Mouse (Mus musculus): ENCODE measurements at regions not wholly inside any gene's neighbourhood (a gene's known extent, or its start where the extent isn't known, plus 50 kb on each side); places are given as distances from the start of the nearest gene placed in this dataset.
A peak's percentile ranks its signal among the peaks of the same experiment; 100 is the strongest.

DNA sequence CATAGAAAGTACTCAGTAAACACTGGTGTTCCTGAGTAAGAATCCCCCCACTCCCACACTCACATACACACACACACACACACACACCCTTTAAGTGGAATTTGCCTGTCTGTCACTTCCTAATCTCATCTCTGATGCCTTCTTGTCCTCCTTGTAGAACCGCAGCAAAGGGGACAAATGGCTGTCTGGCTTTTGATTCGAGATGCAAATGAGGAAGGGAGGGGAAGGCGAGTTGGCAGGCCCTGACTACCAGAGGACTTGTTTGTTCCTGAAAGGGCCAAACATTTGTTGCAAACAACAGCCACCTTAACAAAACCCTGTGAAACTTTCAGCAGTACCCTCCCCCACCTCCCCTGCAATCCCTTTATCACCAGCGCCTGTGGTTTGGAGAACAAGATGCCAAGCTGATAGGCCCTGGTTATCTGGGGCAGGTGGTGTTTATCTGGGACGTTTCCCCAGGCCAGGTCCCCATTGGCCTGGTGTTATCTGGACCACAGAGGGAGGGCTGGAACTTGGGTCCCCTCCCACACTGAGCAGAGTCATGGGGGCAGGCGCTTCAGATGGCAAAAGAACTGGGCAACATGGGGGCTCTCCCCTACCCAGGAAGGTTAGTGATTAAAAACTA, 67.5 kb upstream of the Lhx1 start:
- no peaks in the 10 kb centered on the region for H3K36me3 ChIP-seq (replicated peaks in 1 of 2; ENCODE audit: control insufficient read depth in 1 of 2, insufficient read depth in 1 of 2, low read length in 1 of 2)
- H3K9me3 ChIP-seq (replicated peaks; ENCODE audit: low read length) = no peaks in the 10 kb centered on the region
- TF ChIP-seq GABPA (IDR thresholded peaks at IDR 0.05; ENCODE audit: insufficient replicate concordance, low read depth, low read length) = no peak
- no peak for TF ChIP-seq NRF1 (IDR thresholded peaks at IDR 0.05; ENCODE audit: low read depth, low read length)
- no peak for TF ChIP-seq ELF1 (IDR thresholded peaks at IDR 0.05; ENCODE audit: low read depth, low read length)
- no peak for TF ChIP-seq RAD21 (IDR thresholded peaks at IDR 0.05; ENCODE audit: low read depth, low read length)
- no peak for TF ChIP-seq JUN (IDR thresholded peaks at IDR 0.05; ENCODE audit: insufficient read depth, low read depth, low read length)
- TF ChIP-seq ETS1 (conservative IDR thresholded peaks at IDR 0.05; ENCODE audit: low read depth, low read length) = no peak
- TF ChIP-seq SMC3 (IDR thresholded peaks at IDR 0.05; ENCODE audit: low read depth, low read length) = no peak
- no peak for TF ChIP-seq USF2 (conservative IDR thresholded peaks at IDR 0.05; ENCODE audit: low read depth, low read length)
- no peak for TF ChIP-seq MAZ (IDR thresholded peaks at IDR 0.05; ENCODE audit: low read depth, low read length)
- no peak for TF ChIP-seq EP300 (IDR thresholded peaks at IDR 0.05; ENCODE audit: low read length)
- no peak for TF ChIP-seq ZNF384 (IDR thresholded peaks at IDR 0.05; ENCODE audit: low read depth, low read length)
- no peak for TF ChIP-seq SIN3A (IDR thresholded peaks at IDR 0.05; ENCODE audit: low read length)
- TF ChIP-seq ZC3H11A (IDR thresholded peaks at IDR 0.05; ENCODE audit: low read depth, low read length) = no peak
- TF ChIP-seq CTCF (conservative IDR thresholded peaks at IDR 0.05 in 1 of 2, IDR thresholded peaks at IDR 0.05 in 1 of 2; ENCODE audit: low read depth in 2 of 2, low read length in 2 of 2) = no peak
- H3K4me1 ChIP-seq (ENCODE audit: control insufficient read depth in 1 of 2, insufficient read depth in 2 of 2) = peaks cover 3 to 14% of the 10 kb centered on the region in 2 experiments; a peak in 3 of 4 replicates
- in situ Hi-C loops (cut with MboI; ENCODE audit: low pct_ligation_motif_present, low pct_unique_long_range_greater_than_20kb, low sequenced_read_pairs) (no loop called here), dilution Hi-C loops (cut with MboI; ENCODE audit: extremely low pct_ligation_motif_present, extremely low pct_unique_long_range_greater_than_20kb, low sequenced_read_pairs) (no loop called here)
- H3K27ac ChIP-seq (ENCODE audit: insufficient read depth, low read depth) = no peak overlapping the region
- peaks cover 92% of the 10 kb centered on the region for H3K27me3 ChIP-seq (replicated peaks)
- H3K4me3 ChIP-seq (replicated peaks in 1 of 3; ENCODE audit: low read depth in 2 of 3, low read length in 2 of 3, poor library complexity in 1 of 3) = no peak overlapping the region
- peak; percentile 23 for DNase-seq (ENCODE audit: extremely low read depth)
- H3K79me2 ChIP-seq (replicated peaks; ENCODE audit: control insufficient read depth, extremely low read depth, insufficient read depth, poor library complexity, severe bottlenecking) = no peaks in the 10 kb centered on the region
- no peak overlapping the region for H3K9ac ChIP-seq (ENCODE audit: insufficient read depth, low read depth)
- no peak overlapping the region for H3K4me2 ChIP-seq (ENCODE audit: insufficient read depth, low read depth, poor library complexity, severe bottlenecking)

DNA sequence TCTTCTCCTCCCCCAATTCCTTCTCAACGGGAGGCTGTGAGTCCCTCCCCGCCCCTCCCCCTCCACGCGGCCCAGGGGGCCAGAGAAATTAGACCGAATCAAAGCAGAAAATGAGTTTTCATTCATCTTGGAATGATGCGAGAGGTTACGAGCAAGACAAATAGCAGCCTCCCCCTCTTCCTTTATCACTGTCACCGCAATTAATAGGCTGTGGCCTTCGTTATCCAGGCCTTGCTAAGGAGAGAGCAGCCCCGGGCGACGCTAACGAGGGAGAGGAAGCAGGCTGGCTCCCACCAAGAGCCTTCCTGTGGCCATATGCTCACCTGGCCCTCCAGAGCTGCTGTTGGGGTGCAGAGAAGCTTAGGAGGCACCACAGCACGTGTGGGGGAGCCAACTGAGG, 61.8 kb upstream of the Lhx1 start:
- no peak for DNase-seq (ENCODE audit: extremely low read depth)
- Histone ChIP-seq H3K4me3 (replicated peaks in 1 of 3; ENCODE audit: low read depth in 2 of 3, low read length in 2 of 3, poor library complexity in 1 of 3) (no peak overlapping the region), H3K36me3 (replicated peaks in 1 of 2; ENCODE audit: control insufficient read depth in 1 of 2, insufficient read depth in 1 of 2, low read length in 1 of 2) (no peaks in the 10 kb centered on the region), H3K27ac (ENCODE audit: insufficient read depth, low read depth) (no peak overlapping the region), H3K79me2 (replicated peaks; ENCODE audit: control insufficient read depth, extremely low read depth, insufficient read depth, poor library complexity, severe bottlenecking) (no peaks in the 10 kb centered on the region), H3K27me3 (replicated peaks) (peaks cover 90% of the 10 kb centered on the region), H3K4me2 (ENCODE audit: insufficient read depth, low read depth, poor library complexity, severe bottlenecking) (no peak overlapping the region), H3K9me3 (replicated peaks; ENCODE audit: low read length) (no peaks in the 10 kb centered on the region), H3K4me1 (ENCODE audit: control insufficient read depth in 1 of 2, insufficient read depth in 2 of 2) (peaks cover 5 to 11% of the 10 kb centered on the region in 2 experiments; a peak in 3 of 4 replicates), H3K9ac (ENCODE audit: insufficient read depth, low read depth) (no peak overlapping the region)
- TF ChIP-seq PAX5 (IDR thresholded peaks at IDR 0.05; ENCODE audit: low read length) (no peak), MXI1 (IDR thresholded peaks at IDR 0.05; ENCODE audit: low read depth, low read length) (no peak), MAFK (IDR thresholded peaks at IDR 0.05; ENCODE audit: insufficient replicate concordance, low read length) (no peak), E2F4 (IDR thresholded peaks at IDR 0.05; ENCODE audit: insufficient replicate concordance, low read depth, low read length) (no peak), SMC3 (IDR thresholded peaks at IDR 0.05; ENCODE audit: low read depth, low read length) (no peak), HCFC1 (IDR thresholded peaks at IDR 0.05; ENCODE audit: low read depth, low read length) (no peak)
- dilution Hi-C loops (cut with MboI; ENCODE audit: extremely low pct_ligation_motif_present, extremely low pct_unique_long_range_greater_than_20kb, low sequenced_read_pairs) (no loop called here), in situ Hi-C loops (cut with MboI; ENCODE audit: low pct_ligation_motif_present, low pct_unique_long_range_greater_than_20kb, low sequenced_read_pairs) (no loop called here)

Data from CH12.LX (cell line).